Mouse (Mus musculus) embryonic facial prominence, embryonic 12.5 days (tissue): ENCODE measurements around the gene Pdss2. TPM values are rescaled to one million over a fixed set of nuclear protein-coding genes. Genes with fewer than 3 reads are reported as not detected.

Experiments used
- ATAC-seq: fragments of 200-750 bp; cut with Nextera tagmentation; 2 replicates; pipeline ENCODE4 v1.8.0; 2017; ENCODE audit not compliant: insufficient number of reproducible peaks, insufficient read depth, low FRiP score, low TSS enrichment
- H3K27ac ChIP-seq: fragments of 300-500 bp; sonication (generic); 2 replicates; pipeline ENCODE4 v1.5.1; 2016; ENCODE audit warnings: mild to moderate bottlenecking
- H3K27me3 ChIP-seq: fragments of 300-500 bp; sonication (generic); 2 replicates; pipeline ENCODE4 v1.6.1; 2016; ENCODE audit warnings: mild to moderate bottlenecking, moderate library complexity
- H3K36me3 ChIP-seq: fragments of 300-500 bp; sonication (generic); 2 replicates; pipeline ENCODE4 v1.6.1; 2016; ENCODE audit warnings: mild to moderate bottlenecking
- H3K4me1 ChIP-seq: fragments of 300-500 bp; sonication (generic); 2 replicates; pipeline ENCODE4 v1.6.1; 2016
- H3K4me2 ChIP-seq: fragments of 300-500 bp; sonication (generic); replicated peaks from 2 replicates; pipeline ENCODE4 v1.6.1; 2016; ENCODE audit warnings: mild to moderate bottlenecking, moderate library complexity
- H3K4me3 ChIP-seq: fragments of 300-500 bp; sonication (generic); 2 replicates; pipeline ENCODE4 v1.5.1; 2016; ENCODE audit warnings: mild to moderate bottlenecking
- H3K9ac ChIP-seq: fragments of 300-500 bp; sonication (generic); 2 replicates; pipeline ENCODE4 v1.6.1; 2016; ENCODE audit warnings: mild to moderate bottlenecking, moderate library complexity
- H3K9me3 ChIP-seq: fragments of 300-500 bp; sonication (generic); 2 replicates; pipeline ENCODE4 v1.6.1; 2016; ENCODE audit warnings: mild to moderate bottlenecking, moderate library complexity
- WGBS: fragments of 180-500 bp; shearing (Covaris S2); methylation state at CpG from one replicate; pipeline ENCODE4 v1.1.7; 2016; 5-methylcytosine and 5-hydroxymethylcytosine counted together
- polyA plus RNA-seq: library from polyadenylated mRNA; unstranded; fragments of >200 nt; fragmentation: Nextera tagmentation; extraction: Ambion mirVana; gene quantifications from 2 replicates; pipeline ENCODE4 v1.2.1, GENCODE M21; 2016

Gene Pdss2
- polyA plus RNA-seq, 1 experiment from 2014 or later: 15.4 TPM

DNA sequence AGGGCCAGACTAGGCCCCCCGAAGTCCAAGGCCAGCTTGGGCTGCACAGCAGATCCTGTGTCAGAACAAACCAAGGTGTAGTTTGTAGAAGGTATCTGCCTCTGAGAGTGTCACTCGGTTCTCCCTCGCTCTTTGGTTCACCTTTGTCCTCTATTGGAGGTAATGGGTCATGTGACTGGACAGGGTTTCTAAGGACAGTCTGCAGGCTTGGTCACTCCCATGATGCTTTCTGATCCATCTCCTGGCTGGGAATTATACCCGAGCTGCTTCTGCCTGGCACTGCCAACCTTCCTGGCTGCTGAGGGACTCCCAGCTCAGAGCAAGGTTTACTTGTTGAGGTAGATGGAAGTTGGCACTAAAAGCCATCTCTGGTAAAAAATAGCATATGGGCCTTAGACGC is 269.6 kb downstream of the Pdss2 start:
- Histone ChIP-seq H3K4me3 (no peak overlapping the region), H3K9ac (no peak overlapping the region), H3K27me3 (no peaks in the 10 kb centered on the region), H3K4me1 (peaks cover 12% of the 10 kb centered on the region), H3K9me3 (no peaks in the 10 kb centered on the region), H3K4me2 (no peak overlapping the region), H3K36me3 (peaks cover 21% of the 10 kb centered on the region), H3K27ac (no peak overlapping the region)
- 86% methylated on average over 5 of the region's 5 CpGs for WGBS
- no peak for ATAC-seq

- Histone ChIP-seq H3K9me3 (no peaks in the 10 kb centered on the region), H3K4me3 (no peak overlapping the region), H3K27me3 (no peaks in the 10 kb centered on the region), H3K4me1 (no peaks in the 10 kb centered on the region), H3K36me3 (peaks cover 64% of the 10 kb centered on the region), H3K4me2 (no peak overlapping the region), H3K27ac (no peak overlapping the region), H3K9ac (no peak overlapping the region)
- no peak for ATAC-seq
- 97% methylated on average over 4 of the region's 4 CpGs for WGBS
Observed at GRCm38 (mm10) chr10:43502599-43502998, 281.3 kb downstream of the Pdss2 start.

GRCm38 (mm10) chr10:43504291-43504690 is 283.0 kb downstream of the Pdss2 start:
- no peak for ATAC-seq
- no peaks in the 10 kb centered on the region for H3K9me3 ChIP-seq
- WGBS: 92% methylated on average over 1 of the region's 1 CpGs
- H3K27ac ChIP-seq: no peak overlapping the region
- H3K9ac ChIP-seq: no peak overlapping the region
- H3K4me1 ChIP-seq: no peaks in the 10 kb centered on the region
- no peak overlapping the region for H3K4me2 ChIP-seq
- H3K4me3 ChIP-seq: no peak overlapping the region
- peaks cover 50% of the 10 kb centered on the region for H3K36me3 ChIP-seq
- no peaks in the 10 kb centered on the region for H3K27me3 ChIP-seq

DNA sequence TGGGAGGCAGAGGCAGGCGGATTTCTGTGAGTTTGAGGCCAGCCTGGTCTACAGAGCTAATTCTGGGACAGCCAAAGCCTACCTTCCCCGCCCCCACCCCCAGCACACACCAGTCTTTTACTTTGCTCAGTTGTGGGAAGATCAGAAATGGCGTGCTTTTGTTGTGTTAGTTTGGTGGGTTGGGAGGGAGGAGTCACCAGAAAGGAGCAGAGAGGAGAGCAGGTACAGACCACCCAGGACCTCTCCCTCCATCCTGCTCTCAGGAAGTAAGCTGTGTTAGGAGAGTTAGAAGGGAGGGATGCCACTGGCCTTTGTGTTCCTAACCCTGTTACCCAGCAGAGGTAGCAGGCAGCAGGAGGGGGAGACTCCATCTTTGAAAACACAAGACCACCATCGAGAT is 285.8 kb downstream of the Pdss2 start:
- no peaks in the 10 kb centered on the region for H3K27me3 ChIP-seq
- no peak overlapping the region for H3K4me3 ChIP-seq
- H3K4me1 ChIP-seq: no peaks in the 10 kb centered on the region
- no peak overlapping the region for H3K9ac ChIP-seq
- no peak for ATAC-seq
- peaks cover 53% of the 10 kb centered on the region for H3K36me3 ChIP-seq
- 69% methylated on average over 4 of the region's 4 CpGs for WGBS
- no peak overlapping the region for H3K27ac ChIP-seq
- no peaks in the 10 kb centered on the region for H3K9me3 ChIP-seq
- no peak overlapping the region for H3K4me2 ChIP-seq

DNA sequence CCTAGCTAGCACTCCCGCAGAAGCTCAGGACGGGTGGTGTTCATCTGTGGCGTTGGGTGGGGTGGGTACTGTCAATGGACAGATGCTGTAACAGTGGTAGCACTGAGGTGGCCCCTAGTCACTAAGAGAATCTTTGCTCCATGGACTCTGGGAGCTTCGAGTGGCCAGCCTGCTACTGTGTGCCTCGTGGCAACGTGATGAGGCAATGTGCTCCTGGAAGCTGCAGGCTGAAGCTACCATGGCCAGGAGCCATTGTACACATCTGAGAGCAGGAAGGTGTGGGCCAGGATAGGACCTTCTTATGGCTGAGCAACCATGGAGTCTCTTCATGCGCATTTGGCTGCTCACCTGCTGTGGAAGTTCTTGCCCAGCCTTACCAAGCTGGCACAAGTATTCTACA is 287.9 kb downstream of the Pdss2 start:
- ATAC-seq: no peak
- 95% methylated on average over 7 of the region's 7 CpGs for WGBS

GRCm38 (mm10) chr10:43512976-43513375 is 291.7 kb downstream of the Pdss2 start:
- H3K4me2 ChIP-seq: no peak overlapping the region
- 94% methylated on average over 10 of the region's 10 CpGs for WGBS
- no peak overlapping the region for H3K4me3 ChIP-seq
- H3K9ac ChIP-seq: no peak overlapping the region
- no peaks in the 10 kb centered on the region for H3K9me3 ChIP-seq
- H3K4me1 ChIP-seq: no peaks in the 10 kb centered on the region
- H3K36me3 ChIP-seq: peaks cover 51% of the 10 kb centered on the region
- H3K27me3 ChIP-seq: no peaks in the 10 kb centered on the region
- no peak overlapping the region for H3K27ac ChIP-seq
- ATAC-seq: no peak

More for the DNA sequence above, 287.9 kb downstream of the Pdss2 start:
- H3K27ac ChIP-seq: no peak overlapping the region
- H3K27me3 ChIP-seq: no peaks in the 10 kb centered on the region
- H3K9me3 ChIP-seq: no peaks in the 10 kb centered on the region
- H3K36me3 ChIP-seq: peaks cover 57% of the 10 kb centered on the region
- H3K4me2 ChIP-seq: no peak overlapping the region
- no peak overlapping the region for H3K9ac ChIP-seq
- no peaks in the 10 kb centered on the region for H3K4me1 ChIP-seq
- no peak overlapping the region for H3K4me3 ChIP-seq

Other genes with a start within 250 kb of the Pdss2 start
- 6.8 and 7.7 TPM in 2 replicates for gene Sobp, start 47.0 kb upstream of the Pdss2 start, polyA plus RNA-seq
- 1.8 and 2.1 TPM in 2 replicates for gene 9030612E09Rik, start 46.8 kb upstream of the Pdss2 start, polyA plus RNA-seq